Mouse (Mus musculus) embryonic facial prominence, embryonic 11.5 days (tissue): ENCODE results near the gene Cgnl1. TPM values are rescaled to one million over a fixed set of nuclear protein-coding genes. Genes with fewer than 3 reads are reported as not detected.
A peak's percentile ranks its signal among the peaks of the same experiment; 100 is the strongest.

Source experiments
- ATAC-seq: fragments of 200-750 bp; cut with Nextera tagmentation; replicated peaks from 2 replicates; pipeline ENCODE4 v1.8.0; 2017; ENCODE audit warnings: low read depth; ENCODE audit not compliant: insufficient number of reproducible peaks, low FRiP score, low TSS enrichment
- DNase-seq: peaks from one replicate; pipeline ENCODE4 v3.0.0-alpha.2; 2015; ENCODE audit warnings: low spot score
- H3K27ac ChIP-seq: fragments of 300-500 bp; sonication (generic); replicated peaks from 2 replicates; pipeline ENCODE4 v1.5.1; 2014; ENCODE audit warnings: mild to moderate bottlenecking, low read depth, low read length, control low read depth
- H3K27me3 ChIP-seq: fragments of 300-500 bp; sonication (generic); 2 replicates; pipeline ENCODE4 v1.6.1; 2014; ENCODE audit warnings: mild to moderate bottlenecking, low read length, moderate library complexity, mixed read lengths; ENCODE audit not compliant: control insufficient read depth, insufficient read depth
- H3K36me3 ChIP-seq: fragments of 300-500 bp; sonication (generic); replicated peaks from 2 replicates; pipeline ENCODE4 v1.6.1; 2014; ENCODE audit warnings: low read depth, mild to moderate bottlenecking, low read length, moderate library complexity, mixed read lengths; ENCODE audit not compliant: control insufficient read depth, insufficient read depth
- H3K4me1 ChIP-seq: fragments of 300-500 bp; sonication (generic); 2 replicates; pipeline ENCODE4 v1.6.1; 2014; ENCODE audit warnings: low read length, mixed read lengths; ENCODE audit not compliant: control insufficient read depth, insufficient read depth
- H3K4me2 ChIP-seq: fragments of 300-500 bp; sonication (generic); 2 replicates; pipeline ENCODE4 v1.6.1; 2014; ENCODE audit warnings: low read depth, mild to moderate bottlenecking, control low read depth, low read length, moderate library complexity
- H3K4me3 ChIP-seq: fragments of 300-500 bp; sonication (generic); 2 replicates; pipeline ENCODE4 v1.5.1; 2014; ENCODE audit warnings: low read depth, low read length, control low read depth
- H3K9ac ChIP-seq: fragments of 300-500 bp; sonication (generic); replicated peaks from 2 replicates; pipeline ENCODE4 v1.6.1; 2014; ENCODE audit warnings: mild to moderate bottlenecking, control low read depth, low read length
- H3K9me3 ChIP-seq: fragments of 300-500 bp; sonication (generic); replicated peaks from 2 replicates; pipeline ENCODE4 v1.6.1; 2016; ENCODE audit warnings: mild to moderate bottlenecking, low read length, inconsistent platforms, mixed read lengths; ENCODE audit not compliant: control insufficient read depth
- WGBS: fragments of 180-500 bp; shearing (Covaris S2); extraction: QIAGEN DNeasy Blood & Tissue Kit; methylation state at CpG from one replicate; pipeline ENCODE4 v1.1.7; 2014; 5-methylcytosine and 5-hydroxymethylcytosine counted together
- polyA plus RNA-seq: library from polyadenylated mRNA; unstranded; fragments of >200 nt; fragmentation: Nextera tagmentation; extraction: Ambion mirVana; gene quantifications from 2 replicates; pipeline ENCODE4 v1.2.1, GENCODE M21; 2014

The Cgnl1 gene
- polyA plus RNA-seq, 1 experiment from 2014 or later, result 5.4 TPM

DNA sequence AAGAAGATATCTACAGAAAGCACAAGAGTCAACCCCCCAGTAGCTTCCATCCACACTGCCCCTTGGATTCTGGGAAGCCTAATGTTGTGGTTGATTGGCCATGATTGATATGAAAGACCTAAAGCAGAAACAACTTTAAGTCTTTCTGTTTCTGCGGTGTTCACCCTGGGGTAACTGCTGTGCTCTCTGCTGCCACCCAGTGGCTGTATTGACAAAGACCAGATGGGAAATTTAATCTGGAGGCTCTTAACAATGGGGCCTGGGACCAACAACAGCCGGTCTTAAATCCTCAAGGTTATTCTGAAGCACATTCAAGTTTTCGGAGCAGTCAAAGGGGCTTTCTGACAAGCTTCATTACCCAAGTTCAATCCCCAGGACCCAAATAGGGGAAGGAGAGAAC is 155.2 kb downstream of the Cgnl1 start:
- Histone ChIP-seq H3K4me2 (no peak overlapping the region), H3K36me3 (no peaks in the 10 kb centered on the region), H3K4me3 (no peak overlapping the region), H3K9ac (no peak overlapping the region), H3K27me3 (no peaks in the 10 kb centered on the region), H3K4me1 (no peaks in the 10 kb centered on the region), H3K9me3 (no peaks in the 10 kb centered on the region), H3K27ac (no peak overlapping the region)
- no peak for ATAC-seq
- DNase-seq, result peak; percentile 86
- WGBS, result 22% methylated on average over 3 of the region's 3 CpGs

DNA sequence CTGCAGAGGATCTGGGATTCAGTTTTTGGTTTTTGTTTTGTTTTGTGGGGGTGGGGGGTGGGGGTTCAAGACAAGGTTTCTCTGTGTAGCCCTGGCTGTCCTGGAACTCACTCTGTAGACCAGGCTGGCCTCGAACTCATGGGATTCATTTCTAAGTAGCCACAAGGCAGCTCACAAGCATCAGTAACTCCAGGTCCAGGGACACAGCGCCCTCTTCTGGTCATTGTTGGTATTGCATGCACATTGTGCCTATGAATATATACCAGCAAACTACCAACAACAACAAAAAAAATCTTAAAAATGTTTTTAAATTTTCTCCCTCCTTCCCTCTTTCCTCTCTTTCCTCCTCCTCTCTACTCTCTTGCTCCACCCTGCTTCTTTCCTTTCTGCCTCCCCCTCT is 156.8 kb downstream of the Cgnl1 start:
- no peaks in the 10 kb centered on the region for H3K9me3 ChIP-seq
- H3K36me3 ChIP-seq, result no peaks in the 10 kb centered on the region
- 27% methylated on average over 2 of the region's 2 CpGs for WGBS
- H3K4me3 ChIP-seq, result no peak overlapping the region
- ATAC-seq (no peak), DNase-seq (peak; percentile 52)
- no peak overlapping the region for H3K27ac ChIP-seq
- no peak overlapping the region for H3K9ac ChIP-seq
- no peaks in the 10 kb centered on the region for H3K4me1 ChIP-seq
- no peak overlapping the region for H3K4me2 ChIP-seq
- H3K27me3 ChIP-seq, result no peaks in the 10 kb centered on the region

DNA sequence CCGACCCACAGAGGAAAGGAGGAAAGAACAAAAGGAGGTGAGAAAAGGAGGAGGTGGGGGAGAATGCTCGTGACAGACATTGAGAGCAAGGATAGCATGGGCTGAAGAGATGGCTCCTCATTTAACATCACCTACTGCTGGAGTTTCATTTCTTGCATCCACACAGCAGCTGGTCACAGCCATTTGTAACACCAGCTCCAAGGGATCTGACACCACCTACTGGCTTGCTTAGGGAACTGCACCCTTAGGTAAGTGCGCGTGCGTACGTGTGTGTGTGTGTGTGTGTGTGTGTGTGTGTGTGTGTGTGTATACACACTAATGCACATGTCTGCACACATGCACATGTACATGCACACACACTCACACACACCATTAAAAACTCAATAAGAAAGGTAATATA is 158.4 kb downstream of the Cgnl1 start:
- no peaks in the 10 kb centered on the region for H3K36me3 ChIP-seq
- H3K9ac ChIP-seq, result no peak overlapping the region
- no peak overlapping the region for H3K4me3 ChIP-seq
- peak; percentile 66 for DNase-seq
- no peaks in the 10 kb centered on the region for H3K4me1 ChIP-seq
- 76% methylated on average over 6 of the region's 6 CpGs for WGBS
- no peaks in the 10 kb centered on the region for H3K27me3 ChIP-seq
- ATAC-seq, result no peak
- H3K27ac ChIP-seq, result no peak overlapping the region
- H3K9me3 ChIP-seq, result no peaks in the 10 kb centered on the region
- H3K4me2 ChIP-seq, result no peak overlapping the region

DNA sequence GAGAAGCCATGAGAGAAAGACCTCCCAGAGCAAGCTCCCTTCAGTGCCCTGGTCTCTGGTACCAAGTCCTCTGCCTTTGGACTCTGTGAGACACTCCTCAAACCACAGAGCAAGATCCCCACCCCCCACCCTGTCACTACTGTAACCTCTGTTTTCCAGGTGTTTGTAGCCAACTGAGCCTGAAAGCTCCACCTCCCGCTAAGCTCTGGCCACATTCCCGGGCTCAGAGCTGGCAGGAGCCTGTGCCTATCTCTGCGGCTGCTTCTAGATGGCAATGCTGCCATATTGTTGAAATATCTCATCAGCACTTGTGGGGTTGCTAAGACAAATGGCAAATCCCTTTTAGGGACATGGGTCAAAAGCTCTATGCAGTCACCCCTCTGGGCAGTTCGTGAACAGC is 159.5 kb downstream of the Cgnl1 start:
- ATAC-seq, result no peak
- Histone ChIP-seq H3K4me2 (no peak overlapping the region), H3K27me3 (no peaks in the 10 kb centered on the region), H3K4me3 (no peak overlapping the region), H3K4me1 (no peaks in the 10 kb centered on the region), H3K9ac (no peak overlapping the region), H3K9me3 (no peaks in the 10 kb centered on the region), H3K36me3 (no peaks in the 10 kb centered on the region), H3K27ac (no peak overlapping the region)
- DNase-seq, result no peak
- 81% methylated on average over 4 of the region's 4 CpGs for WGBS

DNA sequence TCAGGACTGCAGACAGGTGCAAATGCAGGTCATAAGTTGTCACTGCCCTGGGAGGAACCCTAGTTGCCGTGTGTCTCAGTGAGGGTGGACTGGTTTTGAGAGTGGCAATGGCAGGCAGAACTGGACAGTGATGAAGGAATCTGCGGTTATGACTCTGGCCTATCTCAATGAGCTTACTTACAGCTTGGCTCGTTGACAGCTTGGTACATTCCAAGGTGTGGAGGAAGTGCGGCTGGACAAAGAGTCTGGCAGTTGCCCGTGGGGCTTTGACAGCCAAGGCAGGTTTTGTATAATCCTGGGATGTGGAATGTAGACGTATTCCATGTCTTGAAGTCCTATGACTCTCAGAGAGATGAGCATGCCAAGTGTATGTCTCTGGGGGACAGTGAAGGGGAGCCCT is 162.4 kb downstream of the Cgnl1 start:
- 84% methylated on average over 6 of the region's 6 CpGs for WGBS

DNA sequence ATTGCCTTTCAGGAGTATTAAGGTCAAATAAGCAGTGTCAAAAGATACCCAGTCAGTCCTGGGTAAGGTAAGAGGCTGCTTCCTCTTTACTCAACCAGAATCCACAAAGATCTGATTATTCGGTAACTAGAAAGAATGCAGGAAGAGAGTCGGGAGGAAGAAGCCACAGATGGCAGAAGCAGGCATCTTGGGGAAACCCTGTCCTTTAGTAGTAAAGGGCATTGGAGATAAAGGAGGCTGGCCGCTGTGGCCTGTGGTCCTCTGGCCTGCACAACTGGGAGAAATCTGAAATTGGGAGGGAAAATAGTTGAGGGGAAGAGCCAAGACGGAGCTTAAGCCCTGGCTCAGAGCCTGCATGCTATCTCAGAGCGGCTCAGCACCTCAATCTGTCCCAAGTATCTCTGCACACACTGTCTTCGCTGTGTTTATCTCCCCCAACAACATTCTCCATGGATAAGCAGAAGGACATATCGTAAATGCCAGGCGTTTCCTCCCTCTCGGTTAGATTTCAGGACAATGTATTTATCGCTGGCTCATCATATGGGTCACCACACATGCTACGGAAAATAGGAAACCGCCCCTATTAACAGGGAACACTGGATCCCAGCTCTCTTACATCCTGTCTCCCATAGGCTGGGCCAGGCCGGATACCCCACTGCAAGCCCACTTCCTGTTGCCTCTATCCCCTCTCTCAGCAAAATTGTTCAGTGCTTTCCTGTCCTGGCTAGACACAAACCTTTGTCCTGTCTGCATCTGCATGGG is 164.9 kb downstream of the Cgnl1 start:
- no peak overlapping the region for H3K4me3 ChIP-seq
- H3K4me2 ChIP-seq, result no peak overlapping the region
- H3K9me3 ChIP-seq, result no peaks in the 10 kb centered on the region
- no peaks in the 10 kb centered on the region for H3K36me3 ChIP-seq
- no peaks in the 10 kb centered on the region for H3K27me3 ChIP-seq
- no peak overlapping the region for H3K9ac ChIP-seq
- ATAC-seq (no peak), DNase-seq (no peak)
- H3K4me1 ChIP-seq, result no peaks in the 10 kb centered on the region
- WGBS, result 73% methylated on average over 13 of the region's 13 CpGs
- H3K27ac ChIP-seq, result no peak overlapping the region

More for the DNA sequence above, 162.4 kb downstream of the Cgnl1 start:
- ATAC-seq, result no peak
- no peaks in the 10 kb centered on the region for H3K27me3 ChIP-seq
- H3K9me3 ChIP-seq, result no peaks in the 10 kb centered on the region
- no peak overlapping the region for H3K4me2 ChIP-seq
- no peak overlapping the region for H3K27ac ChIP-seq
- H3K36me3 ChIP-seq, result no peaks in the 10 kb centered on the region
- no peak for DNase-seq
- H3K4me1 ChIP-seq, result no peaks in the 10 kb centered on the region
- H3K4me3 ChIP-seq, result no peak overlapping the region
- H3K9ac ChIP-seq, result no peak overlapping the region

DNA sequence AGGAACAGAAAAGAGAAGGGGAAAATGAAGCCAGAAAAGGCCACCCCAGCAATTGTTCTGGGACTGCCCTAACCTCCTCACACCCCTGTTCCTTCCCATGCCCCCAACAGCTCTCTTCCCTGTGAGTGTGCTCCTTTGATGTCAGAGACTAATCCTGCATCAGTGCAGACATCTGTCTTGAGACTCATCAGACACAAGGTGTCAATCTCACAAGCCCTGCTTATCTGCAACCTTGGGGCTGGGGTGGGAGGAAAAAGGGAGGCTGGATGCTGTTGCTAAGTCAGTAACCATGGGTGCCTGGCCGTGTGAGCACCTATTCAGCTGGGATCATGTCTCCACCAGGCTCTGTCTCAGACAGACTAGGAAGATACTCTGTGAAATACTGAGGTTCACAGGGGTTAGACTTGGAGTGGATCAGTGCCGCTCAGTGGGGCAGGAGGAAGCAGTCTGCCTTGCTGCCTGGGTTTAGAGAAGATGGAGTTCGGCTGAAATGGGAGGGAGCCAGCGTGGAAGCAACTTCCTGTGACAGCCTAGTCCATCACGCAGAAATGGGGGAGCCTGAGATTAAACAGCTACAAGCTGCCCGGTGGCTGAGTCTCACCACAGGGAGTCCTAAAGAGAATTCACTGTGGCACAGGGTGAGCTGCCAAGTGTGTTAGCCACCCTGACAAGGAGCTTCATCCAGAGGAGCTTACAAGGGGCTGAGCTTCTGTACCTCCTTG is 166.3 kb downstream of the Cgnl1 start:
- no peaks in the 10 kb centered on the region for H3K36me3 ChIP-seq
- H3K9ac ChIP-seq, result no peak overlapping the region
- ATAC-seq (no peak), DNase-seq (no peak)
- no peaks in the 10 kb centered on the region for H3K9me3 ChIP-seq
- 37% methylated on average over 6 of the region's 6 CpGs for WGBS
- no peak overlapping the region for H3K4me2 ChIP-seq
- no peaks in the 10 kb centered on the region for H3K4me1 ChIP-seq
- no peak overlapping the region for H3K4me3 ChIP-seq
- no peaks in the 10 kb centered on the region for H3K27me3 ChIP-seq
- no peak overlapping the region for H3K27ac ChIP-seq

DNA sequence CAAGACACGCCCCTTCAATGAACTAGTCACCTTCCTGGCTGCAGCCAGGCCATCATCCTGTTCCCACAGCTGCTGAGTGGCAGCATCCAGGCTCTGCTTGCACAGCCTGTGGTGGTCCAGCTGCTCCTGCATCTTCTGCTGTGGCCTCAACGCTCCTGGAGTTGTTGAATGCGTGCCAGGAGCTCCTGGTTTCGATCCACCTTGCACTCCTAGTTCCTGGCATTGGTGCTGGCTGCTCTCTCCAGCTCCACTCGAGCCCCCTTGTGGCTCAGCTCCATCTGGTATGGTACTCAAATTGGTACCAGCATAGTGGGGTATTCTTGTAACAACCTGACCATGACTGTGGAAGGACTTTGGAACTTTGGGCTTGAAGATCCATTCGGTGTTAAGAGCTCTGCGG is 171.5 kb downstream of the Cgnl1 start:
- Histone ChIP-seq H3K9me3 (no peaks in the 10 kb centered on the region), H3K4me3 (no peak overlapping the region), H3K27me3 (no peaks in the 10 kb centered on the region; the same call in 1 of the 2 replicates), H3K9ac (no peak overlapping the region), H3K36me3 (no peaks in the 10 kb centered on the region), H3K4me1 (no peaks in the 10 kb centered on the region), H3K4me2 (no peak overlapping the region), H3K27ac (no peak overlapping the region)
- 86% methylated on average over 7 of the region's 7 CpGs for WGBS
- ATAC-seq, result no peak
- DNase-seq, result no peak
